Mouse (Mus musculus): ENCODE measurements at regions not wholly inside any gene's neighbourhood (a gene's known extent, or its start where the extent isn't known, plus 50 kb on each side); places are given as distances from the start of the nearest gene placed in this dataset.
A peak's percentile ranks its signal among the peaks of the same experiment; 100 is the strongest.
"Not testable (repeated sequence)": the region's sequence is repeated elsewhere in the genome, so short reads cannot be mapped to it uniquely, and the experiment has no call there.

GRCm38 (mm10) chr11:25057543-25057942 lies 979.7 kb downstream of the Bcl11a start:
- Histone ChIP-seq H3K27me3 (ENCODE audit: low read depth, poor library complexity, severe bottlenecking) (no peaks in the 10 kb centered on the region), H3K9me3 (replicated peaks) (no peaks in the 10 kb centered on the region), H3K36me3 (no peaks in the 10 kb centered on the region), H3K4me3 (peak overlapping the region; percentile 38; the same call in 1 of the 2 replicates), H3K27ac (peak overlapping the region; percentile 62), H3K4me1 (peaks cover 38% of the 10 kb centered on the region)
- DNase-seq (ENCODE audit: low spot score), result no peak
- WGBS, result 12% methylated on average over 2 of the region's 2 CpGs

GRCm38 (mm10) chr11:25063042-25063441 lies 985.2 kb downstream of the Bcl11a start:
- Histone ChIP-seq H3K36me3 (no peaks in the 10 kb centered on the region), H3K4me1 (peaks cover 22% of the 10 kb centered on the region), H3K4me3 (no peak overlapping the region), H3K27me3 (ENCODE audit: low read depth, poor library complexity, severe bottlenecking) (no peaks in the 10 kb centered on the region), H3K27ac (no peak overlapping the region), H3K9me3 (replicated peaks) (no peaks in the 10 kb centered on the region)
- DNase-seq (ENCODE audit: low spot score), result no peak
- 34% methylated on average over 4 of the region's 4 CpGs for WGBS

DNA sequence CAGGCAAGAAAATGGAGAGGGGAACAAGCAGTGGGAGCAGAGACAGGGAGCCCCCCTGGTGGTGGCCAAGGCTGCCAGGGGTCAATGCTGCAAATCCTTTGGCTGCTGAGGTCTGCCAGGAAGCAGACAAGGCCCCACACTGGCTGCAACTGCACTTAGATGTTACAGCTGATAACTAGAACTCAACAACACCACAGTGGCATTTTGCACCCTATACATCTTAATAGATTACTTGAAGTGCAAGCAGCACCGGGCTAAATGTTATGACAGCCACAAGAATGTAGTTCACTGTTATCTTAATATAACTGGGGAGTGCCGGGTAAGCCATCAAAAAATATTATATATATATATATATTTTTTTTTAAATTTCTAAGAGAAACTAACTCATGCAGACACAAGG lies 986.1 kb downstream of the Bcl11a start:
- Histone ChIP-seq H3K4me3 (no peak overlapping the region), H3K4me1 (peaks cover 20% of the 10 kb centered on the region), H3K27me3 (ENCODE audit: low read depth, poor library complexity, severe bottlenecking) (no peaks in the 10 kb centered on the region), H3K9me3 (replicated peaks) (no peaks in the 10 kb centered on the region), H3K36me3 (no peaks in the 10 kb centered on the region), H3K27ac (no peak overlapping the region)
- WGBS, result 35% methylated on average over 2 of the region's 2 CpGs
- DNase-seq (ENCODE audit: low spot score), result peak; percentile 44

DNA sequence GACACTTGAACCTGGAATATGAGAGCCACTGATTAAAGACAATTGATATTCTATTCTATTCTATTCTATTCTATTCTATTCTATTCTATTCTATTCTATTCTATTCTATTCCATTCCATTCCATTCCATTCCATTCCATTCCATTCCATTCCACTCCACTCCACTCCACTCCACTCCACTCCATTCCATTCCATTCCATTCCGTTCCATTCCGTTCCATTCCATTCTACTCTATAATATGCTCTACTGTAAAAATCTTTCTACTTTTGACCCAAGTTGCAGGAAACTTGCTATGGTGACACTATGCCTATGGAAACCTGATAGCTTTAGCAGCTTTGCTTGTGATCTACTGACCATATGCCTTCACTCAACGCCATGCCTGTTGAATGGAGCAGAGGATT lies 1022.1 kb downstream of the Bcl11a start:
- not testable (repeated sequence) for H3K4me3 ChIP-seq

DNA sequence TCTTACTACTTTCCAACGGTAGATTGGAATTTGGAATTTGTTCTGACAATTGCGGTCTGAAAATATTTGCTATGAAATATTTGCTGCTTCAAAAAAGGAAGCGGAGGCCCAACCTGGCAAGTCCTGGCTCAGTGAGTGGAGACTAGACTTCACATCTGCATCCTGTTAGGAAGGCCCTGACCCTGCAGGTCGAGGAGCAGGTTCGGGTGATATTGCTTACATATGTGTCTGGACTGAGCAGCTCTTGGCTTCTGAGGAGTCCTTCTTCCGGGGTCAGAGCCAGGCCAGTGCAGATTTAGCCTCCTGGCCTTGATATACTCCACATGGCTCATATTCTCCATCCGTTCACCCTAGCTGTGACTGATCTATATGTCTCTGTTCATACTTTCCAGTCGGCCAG lies 1026.6 kb downstream of the Bcl11a start:
- Histone ChIP-seq H3K9me3 (replicated peaks) (no peaks in the 10 kb centered on the region), H3K27me3 (ENCODE audit: low read depth, poor library complexity, severe bottlenecking) (no peaks in the 10 kb centered on the region), H3K27ac (peak overlapping the region; percentile 61), H3K4me1 (peaks cover 18% of the 10 kb centered on the region), H3K36me3 (no peaks in the 10 kb centered on the region), H3K4me3 (no peak overlapping the region)
- WGBS, result 22% methylated on average over 8 of the region's 8 CpGs
- peak; percentile 82 for DNase-seq (ENCODE audit: low spot score)

More for the DNA sequence above, 1022.1 kb downstream of the Bcl11a start:
- H3K27me3 ChIP-seq (ENCODE audit: low read depth, poor library complexity, severe bottlenecking); H3K36me3 ChIP-seq; DNase-seq (ENCODE audit: low spot score); H3K27ac ChIP-seq; H3K9me3 ChIP-seq (replicated peaks): not testable (repeated sequence)
- 92% methylated on average over 3 of the region's 3 CpGs for WGBS
- peaks cover 13% of the 10 kb centered on the region for H3K4me1 ChIP-seq

- Histone ChIP-seq H3K4me1 (no peaks in the 10 kb centered on the region), H3K4me3 (no peak overlapping the region), H3K36me3 (no peaks in the 10 kb centered on the region), H3K27me3 (ENCODE audit: low read depth, poor library complexity, severe bottlenecking) (no peaks in the 10 kb centered on the region), H3K27ac (no peak overlapping the region), H3K9me3 (replicated peaks) (no peaks in the 10 kb centered on the region)
- 55% methylated on average over 2 of the region's 2 CpGs for WGBS
- no peak for DNase-seq (ENCODE audit: low spot score)
These were observed 1046.6 kb downstream of the Bcl11a start for GRCm38 (mm10) chr11:25124458-25124857.

DNA sequence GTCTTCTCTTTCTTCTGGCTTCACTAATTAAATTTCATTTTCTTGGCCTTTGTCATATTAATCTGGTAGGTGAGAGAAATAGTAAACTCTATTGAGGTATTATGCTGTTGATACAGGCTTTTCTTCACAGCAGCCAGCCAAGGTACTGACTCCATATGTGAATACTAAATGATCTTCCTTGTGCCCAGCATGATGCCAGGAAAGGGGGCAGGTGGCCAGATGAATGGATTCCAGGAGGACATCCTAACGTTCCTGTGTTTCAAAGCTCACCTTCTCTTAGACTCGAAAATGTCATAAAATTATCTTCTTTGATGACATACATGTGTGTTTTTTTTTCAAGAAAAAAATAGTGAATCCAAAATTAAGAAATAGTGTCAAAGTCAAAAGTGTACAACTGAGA lies 1064.4 kb downstream of the Bcl11a start:
- DNase-seq (ENCODE audit: low spot score), result no peak
- no peak overlapping the region for H3K4me3 ChIP-seq
- H3K27ac ChIP-seq, result no peak overlapping the region
- no peaks in the 10 kb centered on the region for H3K4me1 ChIP-seq
- no peaks in the 10 kb centered on the region for H3K27me3 ChIP-seq (ENCODE audit: low read depth, poor library complexity, severe bottlenecking)
- H3K36me3 ChIP-seq, result no peaks in the 10 kb centered on the region
- H3K9me3 ChIP-seq (replicated peaks), result no peaks in the 10 kb centered on the region
- 78% methylated on average over 2 of the region's 2 CpGs for WGBS

DNA sequence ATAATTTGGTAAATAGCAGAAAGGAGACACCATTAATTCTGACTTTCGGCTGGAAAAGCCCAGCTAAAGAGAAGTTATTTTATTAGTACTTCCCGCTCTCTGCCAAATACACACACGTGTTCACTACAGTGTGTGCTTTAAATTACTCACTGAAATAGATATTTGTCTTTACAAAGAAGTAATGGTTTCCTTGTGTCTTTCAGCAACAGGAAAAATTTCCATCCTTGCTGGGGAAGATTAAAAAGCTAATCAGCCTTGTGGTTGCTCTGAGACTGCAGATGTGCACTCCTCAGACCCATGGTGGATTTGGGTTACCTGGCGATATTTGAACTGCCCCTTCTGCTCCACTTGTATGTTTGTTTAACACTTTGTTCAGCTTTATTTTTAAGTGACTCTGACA lies 1065.0 kb downstream of the Bcl11a start:
- H3K9me3 ChIP-seq (replicated peaks), result no peaks in the 10 kb centered on the region
- no peak for DNase-seq (ENCODE audit: low spot score)
- H3K27ac ChIP-seq, result no peak overlapping the region
- H3K36me3 ChIP-seq, result no peaks in the 10 kb centered on the region
- H3K4me3 ChIP-seq, result no peak overlapping the region
- no peaks in the 10 kb centered on the region for H3K27me3 ChIP-seq (ENCODE audit: low read depth, poor library complexity, severe bottlenecking)
- WGBS, result 83% methylated on average over 4 of the region's 4 CpGs
- H3K4me1 ChIP-seq, result no peaks in the 10 kb centered on the region

- H3K36me3 ChIP-seq, result no peaks in the 10 kb centered on the region
These were observed 1063.3 kb downstream of the 5730522E02Rik start for GRCm38 (mm10) chr11:25147287-25147686.

DNA sequence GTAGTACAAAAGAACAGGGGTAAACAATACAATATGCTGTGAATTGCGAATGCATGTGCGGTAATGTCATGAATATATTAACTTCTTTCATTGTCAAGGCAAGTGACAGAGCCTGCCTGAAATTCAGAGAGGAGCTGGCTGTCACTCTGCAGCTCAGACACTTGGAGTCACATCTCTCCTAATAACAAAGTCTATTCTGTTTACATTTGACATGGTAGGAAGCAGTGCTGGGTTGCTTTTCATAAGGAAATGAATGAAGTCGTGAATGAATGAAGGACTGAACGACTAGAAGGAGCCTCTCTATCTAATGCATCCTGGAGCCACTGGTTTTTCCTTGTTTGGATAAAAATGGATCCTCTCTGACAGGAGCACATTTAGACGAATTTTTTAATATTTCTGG lies 1053.9 kb downstream of the 5730522E02Rik start:
- Histone ChIP-seq H3K4me3 (no peak overlapping the region), H3K9me3 (replicated peaks) (no peaks in the 10 kb centered on the region), H3K27ac (no peak overlapping the region), H3K4me1 (peaks cover 6% of the 10 kb centered on the region; the same call in 1 of the 2 replicates), H3K27me3 (ENCODE audit: low read depth, poor library complexity, severe bottlenecking) (no peaks in the 10 kb centered on the region), H3K36me3 (no peaks in the 10 kb centered on the region)
- 38% methylated on average over 5 of the region's 5 CpGs for WGBS
- DNase-seq (ENCODE audit: low spot score), result no peak

More at GRCm38 (mm10) chr11:25147287-25147686, 1063.3 kb downstream of the 5730522E02Rik start:
- no peaks in the 10 kb centered on the region for H3K27me3 ChIP-seq (ENCODE audit: low read depth, poor library complexity, severe bottlenecking)
- H3K4me1 ChIP-seq, result no peaks in the 10 kb centered on the region
- H3K9me3 ChIP-seq (replicated peaks), result no peaks in the 10 kb centered on the region
- H3K4me3 ChIP-seq, result no peak overlapping the region
- WGBS, result 87% methylated on average over 3 of the region's 3 CpGs
- no peak for DNase-seq (ENCODE audit: low spot score)
- no peak overlapping the region for H3K27ac ChIP-seq

DNA sequence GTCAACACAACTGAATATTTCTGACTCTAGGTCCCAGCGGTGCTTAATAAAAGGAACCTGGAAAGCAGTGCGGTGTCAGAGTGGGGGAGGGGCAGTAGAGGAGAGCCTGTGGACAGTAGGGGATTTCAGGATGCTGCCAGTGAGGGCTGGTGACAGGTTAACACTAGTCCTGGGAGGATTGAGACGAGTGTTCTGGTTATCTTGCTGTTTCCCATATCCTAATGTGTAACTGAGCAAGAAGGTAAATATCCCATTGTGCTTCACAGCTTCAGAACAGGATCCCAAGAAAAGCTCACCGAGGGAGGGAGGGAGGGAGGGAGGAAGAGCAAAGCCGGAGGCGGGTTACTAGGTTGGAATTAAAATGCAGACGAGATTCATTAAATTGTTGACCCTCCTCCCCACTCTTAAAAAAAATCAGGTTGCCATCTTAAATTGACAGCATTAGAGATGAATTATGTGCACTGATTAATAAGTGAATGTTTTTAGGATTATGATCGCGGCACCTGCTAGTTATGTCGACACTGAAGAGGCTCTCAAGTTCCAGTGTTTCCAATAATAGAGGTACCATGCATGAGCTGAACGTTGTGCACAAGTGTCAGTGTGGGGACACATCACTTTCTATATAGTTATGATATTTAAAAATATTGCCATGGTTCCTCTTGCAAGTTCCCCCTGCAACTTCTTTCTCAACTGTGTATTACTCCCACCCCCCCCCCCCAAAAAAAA lies 1053.3 kb downstream of the 5730522E02Rik start:
- no peaks in the 10 kb centered on the region for H3K36me3 ChIP-seq
- H3K27ac ChIP-seq, result no peak overlapping the region
- DNase-seq (ENCODE audit: low spot score), result no peak
- no peak overlapping the region for H3K4me3 ChIP-seq
- no peaks in the 10 kb centered on the region for H3K9me3 ChIP-seq (replicated peaks)
- H3K27me3 ChIP-seq (ENCODE audit: low read depth, poor library complexity, severe bottlenecking), result no peaks in the 10 kb centered on the region
- H3K4me1 ChIP-seq, result peaks cover 6% of the 10 kb centered on the region; the same call in 1 of the 2 replicates
- 39% methylated on average over 11 of the region's 11 CpGs for WGBS

GRCm38 (mm10) chr11:25157861-25158245 lies 1052.7 kb downstream of the 5730522E02Rik start:
- 72% methylated on average over 3 of the region's 3 CpGs for WGBS
- no peaks in the 10 kb centered on the region for H3K36me3 ChIP-seq
- H3K9me3 ChIP-seq (replicated peaks), result no peaks in the 10 kb centered on the region
- no peak for DNase-seq (ENCODE audit: low spot score)
- no peak overlapping the region for H3K27ac ChIP-seq
- no peak overlapping the region for H3K4me3 ChIP-seq
- H3K4me1 ChIP-seq, result peaks cover 6% of the 10 kb centered on the region; the same call in 1 of the 2 replicates
- no peaks in the 10 kb centered on the region for H3K27me3 ChIP-seq (ENCODE audit: low read depth, poor library complexity, severe bottlenecking)

DNA sequence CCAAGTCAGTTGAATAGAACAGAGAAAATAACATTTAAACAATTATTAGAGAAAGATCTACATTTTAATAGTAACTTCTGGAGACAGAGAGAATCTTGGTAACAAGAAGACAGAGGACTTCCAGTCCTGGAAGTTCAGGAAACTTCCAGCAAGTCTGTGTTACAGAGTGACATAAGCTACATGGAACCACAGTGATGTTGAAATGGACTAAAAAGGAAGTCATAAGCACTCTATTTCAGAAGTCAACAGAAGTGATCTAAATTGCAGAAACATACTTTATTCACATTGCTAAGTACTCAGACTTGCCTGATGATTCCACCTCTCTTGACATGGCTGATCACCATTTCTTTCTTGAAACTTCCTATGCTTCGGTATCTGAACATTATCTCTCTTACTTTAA lies 1051.7 kb downstream of the 5730522E02Rik start:
- peaks cover 6% of the 10 kb centered on the region; the same call in 1 of the 2 replicates for H3K4me1 ChIP-seq
- DNase-seq (ENCODE audit: low spot score), result no peak
- no peaks in the 10 kb centered on the region for H3K27me3 ChIP-seq (ENCODE audit: low read depth, poor library complexity, severe bottlenecking)
- no peak overlapping the region for H3K4me3 ChIP-seq
- WGBS, result 91% methylated on average over 1 of the region's 1 CpGs
- no peaks in the 10 kb centered on the region for H3K9me3 ChIP-seq (replicated peaks)
- H3K36me3 ChIP-seq, result no peaks in the 10 kb centered on the region
- no peak overlapping the region for H3K27ac ChIP-seq

DNA sequence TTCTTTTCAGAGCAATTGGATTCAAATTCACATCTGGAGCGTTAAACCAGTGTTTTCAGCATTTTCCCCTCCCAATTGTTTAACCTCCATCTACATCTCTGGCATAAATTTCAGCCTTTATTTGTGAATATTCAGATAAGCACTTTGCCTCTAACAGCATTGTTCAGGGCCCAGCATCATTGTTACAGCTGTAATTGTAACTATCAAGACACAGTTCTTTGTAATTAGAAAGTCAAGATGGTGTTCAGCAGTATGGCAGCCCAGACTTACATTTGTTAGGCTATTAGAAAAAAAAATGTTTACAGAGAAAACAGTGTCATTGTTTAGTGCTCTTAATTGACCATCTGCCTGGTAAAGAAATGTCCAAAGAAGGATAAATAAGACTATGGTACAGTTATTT lies 1042.6 kb downstream of the 5730522E02Rik start:
- Histone ChIP-seq H3K9me3 (replicated peaks) (no peaks in the 10 kb centered on the region), H3K27me3 (ENCODE audit: low read depth, poor library complexity, severe bottlenecking) (no peaks in the 10 kb centered on the region), H3K27ac (no peak overlapping the region), H3K4me1 (no peaks in the 10 kb centered on the region), H3K4me3 (no peak overlapping the region), H3K36me3 (no peaks in the 10 kb centered on the region)
- WGBS, result 94% methylated on average over 1 of the region's 1 CpGs
- no peak for DNase-seq (ENCODE audit: low spot score)
